Mouse (Mus musculus) spleen, adult 2 months (tissue): ENCODE measurements around the gene Eef2k. TPM values are rescaled to one million over a fixed set of nuclear protein-coding genes. Genes with fewer than 3 reads are reported as not detected.

Source experiments
- DNase-seq, 2 experiments: peaks; one replicate each; pipeline versions ENCODE4 v3.0.0 to v3.0.0-alpha.2; 2012 to 2021; ENCODE audit warnings: low spot score in 2 of 2, low read depth in 1 of 2
- H3K27ac ChIP-seq: fragments of 200-500 bp; 2 replicates; pipeline ENCODE4 v1.5.1; 2012; ENCODE audit warnings: low read length, inconsistent platforms; ENCODE audit not compliant: insufficient read depth
- H3K27me3 ChIP-seq: fragments of 200-500 bp; 2 replicates; pipeline ENCODE4 v1.6.1; 2012; ENCODE audit warnings: mild to moderate bottlenecking, moderate library complexity, low read length, inconsistent platforms; ENCODE audit not compliant: control insufficient read depth, insufficient read depth
- H3K36me3 ChIP-seq: fragments of 200-500 bp; 2 replicates; pipeline ENCODE4 v1.6.1; 2012; ENCODE audit warnings: mild to moderate bottlenecking, low read length, inconsistent platforms; ENCODE audit not compliant: control insufficient read depth, insufficient read depth
- H3K4me1 ChIP-seq: fragments of 200-500 bp; 2 replicates; pipeline ENCODE4 v1.6.1; 2011; ENCODE audit warnings: inconsistent platforms; ENCODE audit not compliant: control insufficient read depth, insufficient read depth, insufficient read length
- H3K4me3 ChIP-seq: fragments of 200-500 bp; 2 replicates; pipeline ENCODE4 v1.5.1; 2011; ENCODE audit warnings: mild to moderate bottlenecking, inconsistent platforms; ENCODE audit not compliant: insufficient read depth, insufficient read length; ENCODE audit errors: extremely low read depth
- CTCF ChIP-seq: fragments of 200-500 bp; IDR thresholded peaks from 2 replicates; pipeline ENCODE4 v1.5.1; 2011; ENCODE audit warnings: mild to moderate bottlenecking, inconsistent platforms; ENCODE audit not compliant: insufficient read depth, insufficient read length, insufficient replicate concordance; ENCODE audit errors: extremely low read depth
- POLR2A ChIP-seq: fragments of 200-500 bp; IDR thresholded peaks from 2 replicates; pipeline ENCODE4 v1.6.1; 2011; ENCODE audit warnings: low read depth, low read length, inconsistent platforms
- WGBS: fragments of 180-500 bp; shearing (Covaris S2); methylation state at CpG from one replicate; pipeline ENCODE4 v1.1.7; 2018; 5-methylcytosine and 5-hydroxymethylcytosine counted together
- polyA plus RNA-seq: library from polyadenylated mRNA; depleted of rRNA; stranded (reverse); fragments of >200 nt; gene quantifications from 2 replicates; pipeline ENCODE4 v1.2.3, GENCODE M21; 2012

Eef2k gene
- polyA plus RNA-seq, 1 experiment: 15.8 TPM

- H3K36me3 ChIP-seq: no peaks in the 10 kb centered on the region
- 39% methylated on average over 1 of the region's 1 CpGs for WGBS
- DNase-seq: no peak
- H3K27me3 ChIP-seq: no peaks in the 10 kb centered on the region
- no peak overlapping the region for H3K4me3 ChIP-seq
- H3K4me1 ChIP-seq: no peaks in the 10 kb centered on the region
- TF ChIP-seq POLR2A: no peak
- no peak for TF ChIP-seq CTCF
- H3K27ac ChIP-seq: no peak overlapping the region
Measured at GRCm38 (mm10) chr7:120913332-120913731, 70.7 kb downstream of the Eef2k start.

- no peaks in the 10 kb centered on the region for H3K36me3 ChIP-seq
- H3K4me3 ChIP-seq: no peak overlapping the region
- 70% methylated on average over 11 of the region's 11 CpGs for WGBS
- H3K27me3 ChIP-seq: no peaks in the 10 kb centered on the region
- no peak for TF ChIP-seq POLR2A
- TF ChIP-seq CTCF: no peak
- no peaks in the 10 kb centered on the region for H3K4me1 ChIP-seq
- no peak overlapping the region for H3K27ac ChIP-seq
- DNase-seq: no peak
Measured at GRCm38 (mm10) chr7:120916262-120916875, 73.7 kb downstream of the Eef2k start.

GRCm38 (mm10) chr7:120917279-120917591 is 74.6 kb downstream of the Eef2k start:
- DNase-seq: no peak
- 3% methylated on average over 12 of the region's 12 CpGs for WGBS
- Histone ChIP-seq H3K36me3 (no peaks in the 10 kb centered on the region), H3K4me1 (no peaks in the 10 kb centered on the region), H3K4me3 (peak overlapping the region; percentile 83), H3K27ac (no peak overlapping the region), H3K27me3 (no peaks in the 10 kb centered on the region)
- TF ChIP-seq CTCF: no peak
- TF ChIP-seq POLR2A: no peak

DNA sequence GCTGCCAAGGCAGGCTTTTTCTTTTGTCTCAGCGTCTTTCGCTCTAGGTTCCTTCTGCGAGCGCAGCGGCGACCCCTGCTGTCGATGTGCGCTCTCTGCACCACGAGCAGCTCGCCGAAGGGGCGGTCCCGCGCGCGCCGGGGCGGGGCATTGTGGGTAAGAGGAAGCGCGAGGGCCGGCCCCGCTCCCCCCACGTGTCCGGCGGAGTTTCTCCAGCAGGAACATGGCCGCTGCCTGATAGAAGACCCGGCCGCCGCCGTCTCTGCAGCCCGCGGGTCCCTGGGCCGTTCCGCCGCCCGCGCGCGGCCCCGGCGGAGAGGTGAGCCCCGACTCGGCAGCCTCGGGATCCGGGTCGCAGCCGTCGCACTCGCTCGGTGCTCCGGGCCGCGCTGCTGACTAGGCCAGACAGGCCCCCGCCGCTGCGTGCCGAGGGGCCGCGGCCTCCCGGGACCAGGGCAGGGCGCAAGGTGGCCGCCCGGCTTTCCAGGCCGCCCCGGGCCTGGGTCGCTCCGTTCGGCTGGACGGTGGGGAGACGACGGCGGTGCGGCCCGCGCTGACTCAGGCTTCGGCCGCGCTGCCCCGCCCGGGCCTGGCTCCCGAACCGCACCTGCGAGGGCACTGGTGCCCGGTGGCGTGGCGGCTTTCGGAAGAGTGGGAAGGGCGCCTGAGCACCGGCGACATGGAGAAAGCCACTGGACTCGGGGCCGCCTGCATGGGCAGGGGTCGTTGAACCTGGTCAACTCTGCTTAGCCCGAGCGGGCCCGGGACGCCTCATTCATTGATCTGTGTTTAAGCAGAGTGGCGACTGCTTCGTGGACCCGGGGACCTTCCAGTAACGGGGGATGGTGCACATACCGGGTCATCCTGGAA is 75.2 kb downstream of the Eef2k start, which contains the start of gene Polr3e:
Polr3e (plus strand) TSS at position 153 of the 870 bp plus-strand sequence.
- H3K36me3 ChIP-seq: no peaks in the 10 kb centered on the region
- peak within 1 kb of the TSS; percentile 72 for H3K27ac ChIP-seq
- WGBS: under 1% methylated on average over 96 of the region's 102 CpGs
- peak; percentile 96 to 99 for DNase-seq
- no peaks in the 10 kb centered on the region for H3K4me1 ChIP-seq
- H3K4me3 ChIP-seq: peak within 1 kb of the TSS; percentile 83
- no peak for TF ChIP-seq POLR2A
- TF ChIP-seq CTCF: peak; percentile 90
- H3K27me3 ChIP-seq: no peaks in the 10 kb centered on the region

DNA sequence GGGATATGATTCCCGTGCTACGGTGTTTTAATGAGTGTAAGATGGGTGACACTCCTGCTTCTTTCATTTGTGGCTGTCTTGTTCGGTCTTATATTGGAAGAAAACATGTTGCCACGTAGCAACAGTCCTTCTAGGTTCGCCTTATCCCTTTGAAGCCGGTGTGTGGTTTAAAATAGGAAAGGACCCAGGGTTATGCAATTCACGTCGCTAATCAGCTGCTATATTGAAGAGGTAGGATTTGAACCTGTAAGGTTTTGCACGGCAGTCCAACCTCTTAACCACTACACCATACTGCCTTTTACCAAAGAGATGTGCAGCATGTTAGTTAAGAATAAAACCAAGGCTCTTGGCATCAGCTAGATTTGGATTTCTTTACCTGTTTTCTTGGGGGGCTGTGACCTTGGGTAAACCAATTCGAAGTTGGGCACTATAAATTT is 75.9 kb downstream of the Eef2k start:
- Histone ChIP-seq H3K27ac (peak overlapping the region; percentile 72), H3K4me3 (peak overlapping the region; percentile 83), H3K27me3 (no peaks in the 10 kb centered on the region), H3K4me1 (no peaks in the 10 kb centered on the region), H3K36me3 (no peaks in the 10 kb centered on the region)
- 3% methylated on average over 10 of the region's 10 CpGs for WGBS
- no peak for TF ChIP-seq POLR2A
- TF ChIP-seq CTCF: no peak
- DNase-seq: peak; percentile 63 to 88

GRCm38 (mm10) chr7:120933110-120933509 is 90.5 kb downstream of the Eef2k start:
- no peaks in the 10 kb centered on the region for H3K4me1 ChIP-seq
- H3K4me3 ChIP-seq: no peak overlapping the region
- peaks cover 51% of the 10 kb centered on the region for H3K36me3 ChIP-seq
- H3K27ac ChIP-seq: no peak overlapping the region
- TF ChIP-seq CTCF: no peak
- TF ChIP-seq POLR2A: no peak
- H3K27me3 ChIP-seq: no peaks in the 10 kb centered on the region
- no peak for DNase-seq
- 96% methylated on average over 7 of the region's 7 CpGs for WGBS
